Mouse (Mus musculus) subcutaneous adipose tissue, adult 2 months (tissue): ENCODE measurements around the gene Zfp715. TPM values are rescaled to one million over a fixed set of nuclear protein-coding genes. Genes with fewer than 3 reads are reported as not detected.

Source experiments
- polyA plus RNA-seq: library from polyadenylated mRNA; depleted of rRNA; stranded (reverse); fragments of >200 nt; gene quantifications from 2 replicates; pipeline ENCODE4 v1.2.3, GENCODE M21; 2012; ENCODE audit warnings: low replicate concordance; rRNA removed

Zfp715 gene
- polyA plus RNA-seq, result 4.9 and 8.0 TPM in 2 replicates

DNA sequence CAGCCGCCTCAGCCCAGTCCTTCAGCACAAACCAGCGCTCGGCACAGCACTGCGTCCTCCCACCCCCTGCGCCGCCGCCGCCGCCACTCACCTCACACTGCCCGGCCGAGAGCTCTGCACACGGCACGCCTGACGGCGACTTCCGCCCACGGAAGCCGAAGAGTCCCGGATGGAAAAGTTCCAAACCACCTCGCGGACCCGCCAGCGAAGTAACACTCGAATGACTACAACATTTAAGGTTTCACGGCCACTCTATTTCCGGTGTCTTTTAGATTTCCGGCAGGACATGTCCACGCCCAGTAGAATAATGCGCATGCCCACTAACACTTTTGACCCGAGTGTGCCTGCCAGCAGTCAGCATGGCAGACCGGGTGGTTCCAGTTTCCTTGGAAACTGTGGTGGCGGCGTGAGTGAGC lies at the start of gene Zfp715:
Gene Zfp715 (minus strand): TSS at position 282 of the 416 bp plus-strand sequence.

DNA sequence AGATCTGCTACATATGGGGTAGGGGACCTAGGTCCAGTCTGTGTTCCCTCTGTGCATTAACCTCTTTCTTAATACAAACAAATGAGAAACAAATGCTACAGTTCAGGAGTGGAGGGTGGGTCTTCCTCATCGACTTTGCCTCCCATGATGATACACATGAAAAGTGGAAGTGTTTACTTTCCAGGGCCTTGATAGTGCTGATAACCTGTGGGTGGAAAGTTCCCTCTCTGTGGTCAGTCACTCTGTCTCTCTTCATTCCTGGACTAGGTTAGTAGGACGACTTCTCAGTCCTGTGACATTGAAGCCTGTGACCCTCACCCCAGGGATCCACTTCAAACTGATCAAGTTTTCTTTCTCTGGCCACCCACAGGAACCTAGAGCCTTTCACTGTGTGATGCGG lies 38.1 kb upstream of the Zfp715 start, which contains the start of gene Siglecf:
Gene Siglecf (plus strand): TSS at position 188 of the 400 bp plus-strand sequence.

Other genes starting within 250 kb of the Zfp715 start
- not detected in 2 replicates for gene Zfp936, start 199.1 kb downstream of the Zfp715 start, polyA plus RNA-seq
- gene Siglecf, start 38.0 kb upstream of the Zfp715 start, polyA plus RNA-seq, result 0.79 and 5.1 TPM in 2 replicates
- 2.5 and 6.0 TPM in 2 replicates for gene Siglecg, start 94.9 kb upstream of the Zfp715 start, polyA plus RNA-seq
- not detected in 2 replicates for gene Lim2, start 114.4 kb upstream of the Zfp715 start, polyA plus RNA-seq
- gene Nkg7, start 123.8 kb upstream of the Zfp715 start, polyA plus RNA-seq, result 7.3 and 21.1 TPM in 2 replicates
- not detected in 2 replicates for gene Cldnd2, start 127.5 kb upstream of the Zfp715 start, polyA plus RNA-seq
- gene Etfb, start 130.8 kb upstream of the Zfp715 start, polyA plus RNA-seq, result 222 and 365 TPM in 2 replicates
- 4.5 and 4.8 TPM in 2 replicates for gene Gm45233, start 130.8 kb upstream of the Zfp715 start, polyA plus RNA-seq
- gene Vsig10l, start 149.9 kb upstream of the Zfp715 start, polyA plus RNA-seq, result 8.1 and 9.4 TPM in 2 replicates
- gene Iglon5, start 176.8 kb upstream of the Zfp715 start, polyA plus RNA-seq, result 4.6 and 8.8 TPM in 2 replicates
- not detected in 2 replicates for gene 4931406B18Rik, start 192.6 kb upstream of the Zfp715 start, polyA plus RNA-seq
- gene Cd33, start 231.1 kb upstream of the Zfp715 start, polyA plus RNA-seq, result 12.5 and 12.7 TPM in 2 replicates
- gene Zfp658, start 249.0 kb upstream of the Zfp715 start, polyA plus RNA-seq, result 1.6 and 2.8 TPM in 2 replicates